Mouse (Mus musculus) fibroblast of lung, adult 2 months (primary cell): ENCODE data around the gene Spc24.

Experiments used
- DNase-seq: peaks from one replicate; pipeline ENCODE4 v3.0.0-alpha.2; 2011; ENCODE audit warnings: low read depth

Spc24 gene

GRCm38 (mm10) chr9:21748491-21748890, 11.6 kb downstream of the Spc24 start:
- no peak for DNase-seq

DNA sequence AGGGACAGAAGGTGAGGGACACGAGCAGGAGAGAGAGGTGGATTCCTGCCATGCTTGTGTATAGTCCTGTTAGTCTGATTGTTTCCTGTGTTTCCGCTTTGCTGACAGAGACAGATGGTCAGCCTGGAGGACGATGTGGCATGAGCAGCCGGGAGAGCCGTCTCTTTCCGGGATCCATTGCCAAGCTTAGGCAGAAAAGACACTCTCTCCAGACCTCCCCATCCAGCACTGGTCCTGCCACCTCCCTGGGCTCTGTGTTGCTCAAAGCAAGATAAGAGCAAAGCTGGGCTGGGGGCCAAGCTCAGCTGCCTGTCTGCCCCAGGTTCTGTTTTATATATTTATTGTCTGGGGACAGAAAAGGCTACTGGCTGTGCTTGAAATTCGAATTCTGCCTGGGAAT, 12.1 kb downstream of the Spc24 start:
- DNase-seq = no peak

DNA sequence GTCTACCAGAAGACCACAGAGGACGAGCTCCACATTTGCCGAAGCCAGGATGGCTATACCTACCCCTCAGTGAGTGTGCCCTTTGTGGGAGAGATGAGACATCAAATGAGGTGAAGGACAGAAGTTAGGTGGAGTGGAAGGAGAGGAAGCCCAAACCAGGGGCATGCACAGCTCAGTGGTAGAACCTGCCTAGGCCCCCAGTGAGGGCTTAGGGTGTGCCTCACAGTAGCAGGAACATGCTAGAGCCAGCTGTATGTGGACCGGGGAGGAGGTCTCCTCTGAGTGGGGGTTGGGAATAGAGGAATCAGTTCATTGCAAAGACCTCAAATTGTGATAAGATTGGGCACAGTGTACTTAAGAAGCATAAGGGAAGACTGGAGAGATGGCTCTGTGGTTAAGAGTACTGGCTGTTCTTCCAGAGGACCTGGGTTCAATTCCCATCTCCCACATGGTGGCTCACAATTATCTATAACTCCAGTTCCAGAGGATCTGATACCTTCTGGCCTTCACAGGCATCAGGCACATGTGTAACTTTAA, 12.8 kb downstream of the Spc24 start:
- no peak for DNase-seq

DNA sequence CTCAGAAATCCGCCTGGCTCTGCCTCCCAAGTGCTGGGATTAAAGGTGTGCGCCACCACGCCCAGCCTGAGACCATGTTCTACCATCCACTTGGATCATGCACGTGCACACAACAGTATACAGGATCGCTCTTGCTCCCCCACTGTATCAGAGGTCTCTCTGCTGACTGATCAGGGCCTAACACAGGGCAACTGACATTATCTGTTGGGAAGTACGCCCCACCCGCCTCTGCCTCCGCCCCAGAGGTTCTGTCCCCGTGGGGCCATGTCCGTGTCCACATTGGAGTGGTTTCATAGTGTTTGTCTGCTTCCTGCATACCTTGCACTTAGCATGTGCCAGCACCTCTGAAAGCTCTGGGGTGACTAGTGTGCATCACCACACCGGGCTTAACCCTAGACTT, 18.6 kb downstream of the Spc24 start:
- DNase-seq = no peak

DNA sequence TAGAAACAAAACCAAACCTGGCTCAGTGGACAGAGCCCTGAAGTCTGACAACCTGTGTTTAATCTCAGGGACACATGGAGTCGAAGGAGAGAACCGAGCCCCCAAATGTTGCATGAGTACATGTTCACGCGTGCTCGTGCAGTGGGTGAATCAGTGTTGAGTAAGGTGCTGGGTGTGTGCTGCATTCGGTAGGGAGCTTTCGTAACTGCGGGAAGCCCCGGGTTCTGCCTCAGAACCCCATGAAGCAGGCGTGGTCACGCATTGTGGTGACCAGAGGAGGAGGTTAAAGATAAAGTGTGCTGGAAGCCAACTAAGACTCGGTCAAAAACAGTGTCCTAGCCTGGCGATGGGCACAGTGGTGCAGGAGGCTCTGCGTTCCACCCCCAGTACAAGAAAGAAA, 19.7 kb downstream of the Spc24 start:
- no peak for DNase-seq

DNA sequence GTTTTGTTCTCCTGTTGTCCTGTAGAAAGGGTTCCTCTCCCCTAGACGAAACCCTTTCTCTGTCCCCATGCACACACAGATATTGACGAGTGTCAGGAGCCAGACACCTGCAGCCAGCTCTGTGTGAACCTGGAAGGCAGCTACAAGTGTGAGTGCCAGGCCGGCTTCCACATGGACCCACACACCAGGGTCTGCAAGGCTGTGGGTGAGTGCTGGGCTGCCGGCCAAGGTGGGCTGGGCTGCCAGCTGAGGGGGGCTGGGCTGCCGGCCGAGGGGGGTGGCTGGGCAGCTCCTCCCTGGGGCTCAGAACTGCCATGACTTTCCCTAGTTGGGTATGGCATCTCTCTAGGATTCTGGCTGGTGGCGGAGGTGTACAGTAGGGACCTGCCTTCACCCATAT, 21.3 kb downstream of the Spc24 start:
- no peak for DNase-seq

DNA sequence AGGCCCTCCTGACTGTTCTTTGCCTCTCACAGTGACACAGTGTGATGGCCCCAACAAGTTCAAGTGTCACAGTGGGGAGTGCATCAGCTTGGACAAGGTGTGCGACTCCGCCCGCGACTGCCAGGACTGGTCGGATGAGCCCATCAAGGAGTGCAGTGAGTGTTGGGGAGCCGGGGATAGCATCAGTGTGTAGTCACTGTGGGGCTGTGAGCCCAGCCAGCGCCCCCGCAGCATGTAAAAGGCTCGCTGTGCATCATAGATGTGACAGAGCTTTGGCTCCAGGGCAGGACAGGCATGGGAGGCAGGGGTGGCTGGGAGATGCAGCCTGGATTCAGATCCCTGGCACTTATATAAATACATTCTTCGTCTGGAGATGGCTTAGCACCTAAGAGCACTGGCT, 22.9 kb downstream of the Spc24 start:
- no peak for DNase-seq

DNA sequence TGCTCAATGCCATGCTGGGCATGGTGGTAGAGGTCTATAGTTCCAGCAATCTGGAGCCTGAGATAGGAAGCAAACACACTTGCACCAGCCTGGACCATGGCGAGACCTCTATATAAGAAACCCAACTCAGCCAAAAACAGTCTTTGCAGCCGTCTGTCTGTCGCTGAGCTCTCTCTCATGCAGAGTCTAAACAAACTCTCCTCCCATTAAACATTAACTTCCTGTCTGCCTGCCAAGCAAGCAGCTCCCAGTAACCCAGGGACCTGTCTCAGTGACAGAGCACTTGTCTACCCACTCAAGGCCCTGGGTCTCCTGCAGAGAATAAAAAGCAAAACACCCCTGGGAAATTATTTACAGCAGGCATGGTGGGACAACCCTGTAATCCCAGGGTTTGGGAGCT, 23.5 kb downstream of the Spc24 start:
- DNase-seq = no peak

- no peak for DNase-seq
Observed at GRCm38 (mm10) chr9:21735126-21735525, 25.0 kb downstream of the Spc24 start.

DNA sequence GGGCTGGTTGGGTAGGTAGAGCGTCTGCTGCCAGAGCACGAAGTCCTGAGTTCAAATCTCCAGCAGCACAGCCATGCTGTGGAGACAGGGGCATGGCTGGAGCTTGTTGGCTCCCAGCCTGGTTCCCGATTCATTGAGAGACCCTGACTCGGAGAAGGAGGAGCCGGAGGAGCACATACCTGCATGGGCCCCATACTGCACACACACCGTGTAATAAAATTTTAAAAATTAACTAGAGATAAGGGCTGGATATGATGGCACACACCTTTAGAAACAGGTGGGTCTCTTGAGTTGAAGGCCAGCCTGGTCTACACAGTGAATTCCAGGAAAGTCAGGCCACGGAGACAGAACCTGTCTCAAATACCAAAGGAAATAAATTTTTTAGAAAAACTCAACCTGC, 26.1 kb downstream of the Spc24 start:
- DNase-seq = no peak

- no peak for DNase-seq
Observed at GRCm38 (mm10) chr9:21733446-21733845, 26.7 kb downstream of the Spc24 start.

- no peak for DNase-seq
Observed at GRCm38 (mm10) chr9:21732288-21732687, 27.8 kb downstream of the Spc24 start.

DNA sequence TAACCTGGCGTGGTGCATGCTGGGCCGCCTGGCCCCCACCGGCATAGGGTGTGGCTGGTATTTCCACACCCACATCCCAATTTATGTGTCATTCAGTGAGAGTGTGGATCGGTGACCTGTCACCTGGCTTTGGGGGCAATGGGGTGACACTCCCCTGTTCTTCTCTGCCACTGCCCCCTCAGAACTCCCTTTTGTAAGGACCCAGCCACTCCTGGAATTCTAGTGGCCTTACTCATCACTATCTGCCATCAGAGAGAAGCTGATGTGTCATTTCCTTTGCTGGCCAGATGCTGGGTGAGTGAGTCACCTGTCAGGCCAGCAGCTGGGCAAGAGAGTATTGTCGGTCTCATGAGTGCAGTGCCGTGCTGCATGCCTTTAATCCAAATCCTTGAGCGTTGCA, 30.8 kb downstream of the Spc24 start:
- peak; percentile 65 for DNase-seq

- DNase-seq = no peak
Observed at GRCm38 (mm10) chr9:21728261-21728832, 31.8 kb downstream of the Spc24 start.

DNA sequence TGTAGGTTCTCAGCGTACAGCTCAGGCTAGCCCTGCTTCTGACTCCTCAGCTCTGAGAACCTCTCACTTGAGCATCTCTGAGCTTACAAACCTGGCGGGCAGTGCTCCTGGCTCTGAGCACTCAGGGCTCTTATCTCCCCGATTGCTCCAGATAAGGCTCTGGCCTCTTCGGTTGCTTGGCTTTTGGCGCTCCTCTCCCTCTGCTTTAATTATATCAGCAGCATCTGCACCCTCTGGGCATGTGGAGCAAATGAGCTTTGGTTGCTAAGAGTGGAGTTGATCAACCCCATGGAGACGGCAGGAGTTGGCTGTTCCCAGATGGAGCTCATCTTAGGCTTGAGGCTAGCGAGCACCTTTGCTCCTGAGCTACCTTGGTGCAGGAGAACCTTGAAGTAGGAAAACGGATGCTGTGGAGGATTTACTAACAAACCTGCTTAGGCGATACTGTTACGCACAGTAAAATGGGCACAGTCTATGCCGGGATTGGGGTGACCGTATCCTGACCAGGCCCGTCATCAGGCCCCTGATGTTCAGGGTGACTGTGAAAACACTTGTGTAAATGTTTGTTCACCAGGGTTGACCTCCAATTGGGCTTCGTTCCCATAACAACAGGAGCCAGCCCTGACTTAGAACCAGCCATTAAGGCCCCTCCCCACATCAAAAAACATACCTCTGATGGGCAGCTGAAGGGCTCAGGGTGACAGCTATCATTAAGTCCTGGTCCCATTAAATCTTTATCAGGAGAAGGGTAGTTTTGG, 33.7 kb downstream of the Spc24 start:
- DNase-seq = no peak

GRCm38 (mm10) chr9:21725224-21726121, 34.6 kb downstream of the Spc24 start:
- DNase-seq = no peak

DNA sequence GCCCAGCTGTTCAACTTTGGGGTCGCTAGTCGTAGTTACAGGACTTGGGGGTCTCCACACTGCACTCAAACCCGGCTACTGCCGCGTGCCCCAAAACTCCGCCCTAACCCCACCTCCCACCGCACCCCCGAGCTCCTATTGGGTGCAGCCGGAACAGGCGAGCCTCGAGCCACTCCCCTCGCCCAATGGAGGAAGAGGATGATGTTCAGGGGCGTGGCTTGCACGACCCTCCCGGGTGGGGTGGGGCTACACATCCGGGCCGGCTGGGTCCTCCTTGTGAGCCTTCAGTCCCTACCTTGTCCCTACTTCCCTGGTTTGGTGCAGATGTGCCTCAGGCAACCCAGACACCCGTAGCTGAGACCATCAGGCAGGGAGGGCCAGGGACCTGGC, 36.0 kb downstream of the Spc24 start:
- DNase-seq = peak; percentile 84

DNA sequence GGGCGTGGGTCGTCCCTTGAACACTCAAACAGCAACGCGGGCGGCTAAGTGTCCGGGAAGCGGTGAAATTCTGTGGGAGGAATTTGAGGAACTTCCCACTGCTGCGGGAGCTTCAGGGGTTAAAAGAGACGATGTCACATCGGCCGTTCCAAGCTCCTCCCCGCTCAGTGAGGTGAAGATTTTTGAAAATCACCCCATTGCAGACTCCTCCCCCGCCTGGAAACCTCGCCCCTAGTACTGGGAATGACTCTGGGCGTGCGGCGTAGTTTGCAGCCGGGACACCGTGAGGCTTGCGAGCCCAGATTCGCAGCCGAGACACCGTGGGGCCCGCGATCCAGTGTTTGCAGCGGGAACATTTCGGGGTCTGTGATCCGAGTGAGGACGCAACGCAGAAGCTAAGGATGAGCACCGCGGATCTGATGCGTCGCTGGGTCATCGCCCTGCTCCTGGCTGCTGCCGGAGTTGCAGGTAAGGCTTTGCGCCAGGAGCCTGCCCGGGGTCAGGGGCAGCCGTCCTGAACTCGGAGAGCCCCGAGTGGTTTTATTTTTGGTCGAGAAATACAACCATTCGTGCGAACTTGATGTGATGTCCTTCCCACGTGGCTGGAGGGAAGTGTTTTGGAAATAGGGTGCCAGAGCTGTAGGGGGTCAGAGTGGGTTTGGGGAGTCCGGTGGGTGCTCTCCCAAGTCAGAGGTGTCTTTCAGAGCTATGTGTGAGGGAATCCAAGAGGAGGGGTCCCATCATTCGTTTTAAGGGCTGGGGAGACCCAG, 36.5 kb downstream of the Spc24 start, which contains the start of gene Ldlr:
Gene Ldlr, plus strand, starts transcription at position 107 of the 770 bp plus-strand sequence.
- DNase-seq = peak; percentile 88

DNA sequence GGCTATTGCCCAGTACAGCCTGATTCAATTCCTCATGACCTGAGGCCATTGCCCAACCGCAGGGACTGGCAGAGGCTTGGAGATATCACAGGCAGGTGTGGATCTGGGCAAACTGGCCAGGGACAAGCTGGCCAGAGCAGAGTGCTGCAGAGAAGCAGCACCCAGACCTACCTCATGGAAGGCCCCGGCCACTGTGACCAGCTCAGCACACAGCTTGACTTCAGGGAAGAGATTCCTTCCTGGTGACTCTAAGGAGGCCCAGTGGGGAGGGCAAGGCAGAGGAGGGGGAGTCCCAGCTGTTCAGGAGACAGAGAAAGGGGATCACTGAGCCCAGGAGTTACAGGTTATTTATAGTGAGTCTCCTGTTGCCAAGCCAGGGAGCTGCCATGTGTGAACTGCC, 39.1 kb downstream of the Spc24 start:
- no peak for DNase-seq

- no peak for DNase-seq
Observed at GRCm38 (mm10) chr9:21717015-21717414, 43.1 kb downstream of the Spc24 start.

GRCm38 (mm10) chr9:21715298-21715697, 44.8 kb downstream of the Spc24 start:
- no peak for DNase-seq

DNA sequence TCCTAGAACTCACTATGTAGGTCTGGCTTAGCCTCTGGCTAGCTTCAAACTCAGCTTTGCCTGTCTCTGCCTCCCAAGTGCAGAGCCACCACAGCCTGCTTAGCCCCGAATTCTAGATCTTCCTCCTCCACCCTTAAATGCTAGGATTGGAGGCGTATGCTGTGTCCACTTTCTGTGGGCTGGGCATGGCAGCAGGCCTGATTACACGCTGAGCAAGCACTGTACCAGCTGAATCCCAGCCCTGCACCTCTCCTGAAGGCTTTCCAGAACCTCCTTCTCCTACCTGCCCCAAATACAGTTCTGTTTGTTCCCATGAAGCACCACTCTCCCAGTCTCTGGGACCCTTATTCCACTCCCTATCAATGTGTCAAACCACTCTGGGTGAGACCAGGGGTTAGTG, 50.8 kb downstream of the Spc24 start:
- no peak for DNase-seq
